Mouse (Mus musculus) hindbrain, embryonic 11.5 days (tissue): ENCODE measurements at regions not wholly inside any gene's neighbourhood (a gene's known extent, or its start where the extent isn't known, plus 50 kb on each side); places are given as distances from the start of the nearest gene placed in this dataset.

Source experiments
- ATAC-seq: fragments of 200-750 bp; cut with Nextera tagmentation; 2 replicates; pipeline ENCODE4 v1.8.0; 2017; ENCODE audit warnings: mild to moderate bottlenecking, moderate TSS enrichment, moderate library complexity; ENCODE audit not compliant: low FRiP score
- DNase-seq: peaks from one replicate; pipeline ENCODE4 v3.0.0-alpha.2; 2015; ENCODE audit warnings: low spot score
- H3K27ac ChIP-seq: fragments of 300-500 bp; sonication (generic); 2 replicates; pipeline ENCODE4 v1.5.1; 2014; ENCODE audit warnings: mild to moderate bottlenecking, low read depth, low read length
- H3K27me3 ChIP-seq: fragments of 300-500 bp; sonication (generic); 2 replicates; pipeline ENCODE4 v1.6.1; 2014; ENCODE audit warnings: mild to moderate bottlenecking, low read length, moderate library complexity, mixed read lengths; ENCODE audit not compliant: control insufficient read depth, insufficient read depth
- H3K36me3 ChIP-seq: fragments of 300-500 bp; sonication (generic); 2 replicates; pipeline ENCODE4 v1.6.1; 2014; ENCODE audit warnings: mild to moderate bottlenecking, low read length, moderate library complexity, mixed read lengths; ENCODE audit not compliant: control insufficient read depth, insufficient read depth
- H3K4me1 ChIP-seq: fragments of 300-500 bp; sonication (generic); replicated peaks from 2 replicates; pipeline ENCODE4 v1.6.1; 2014; ENCODE audit warnings: low read length, mixed read lengths; ENCODE audit not compliant: control insufficient read depth, insufficient read depth
- H3K4me2 ChIP-seq: fragments of 300-500 bp; sonication (generic); replicated peaks from 2 replicates; pipeline ENCODE4 v1.6.1; 2014; ENCODE audit warnings: mild to moderate bottlenecking, low read depth, low read length
- H3K4me3 ChIP-seq: fragments of 300-500 bp; sonication (generic); 2 replicates; pipeline ENCODE4 v1.5.1; 2014; ENCODE audit warnings: low read depth, low read length
- H3K9ac ChIP-seq: fragments of 300-500 bp; sonication (generic); 2 replicates; pipeline ENCODE4 v1.6.1; 2014; ENCODE audit warnings: low read depth, low read length
- H3K9me3 ChIP-seq: fragments of 300-500 bp; sonication (generic); 2 replicates; pipeline ENCODE4 v1.6.1; 2016; ENCODE audit warnings: low read length; ENCODE audit not compliant: control insufficient read depth
- WGBS: fragments of 180-500 bp; shearing (Covaris S2); extraction: QIAGEN DNeasy Blood & Tissue Kit; methylation state at CpG from one replicate; pipeline ENCODE4 v1.1.7; 2014; 5-methylcytosine and 5-hydroxymethylcytosine counted together

DNA sequence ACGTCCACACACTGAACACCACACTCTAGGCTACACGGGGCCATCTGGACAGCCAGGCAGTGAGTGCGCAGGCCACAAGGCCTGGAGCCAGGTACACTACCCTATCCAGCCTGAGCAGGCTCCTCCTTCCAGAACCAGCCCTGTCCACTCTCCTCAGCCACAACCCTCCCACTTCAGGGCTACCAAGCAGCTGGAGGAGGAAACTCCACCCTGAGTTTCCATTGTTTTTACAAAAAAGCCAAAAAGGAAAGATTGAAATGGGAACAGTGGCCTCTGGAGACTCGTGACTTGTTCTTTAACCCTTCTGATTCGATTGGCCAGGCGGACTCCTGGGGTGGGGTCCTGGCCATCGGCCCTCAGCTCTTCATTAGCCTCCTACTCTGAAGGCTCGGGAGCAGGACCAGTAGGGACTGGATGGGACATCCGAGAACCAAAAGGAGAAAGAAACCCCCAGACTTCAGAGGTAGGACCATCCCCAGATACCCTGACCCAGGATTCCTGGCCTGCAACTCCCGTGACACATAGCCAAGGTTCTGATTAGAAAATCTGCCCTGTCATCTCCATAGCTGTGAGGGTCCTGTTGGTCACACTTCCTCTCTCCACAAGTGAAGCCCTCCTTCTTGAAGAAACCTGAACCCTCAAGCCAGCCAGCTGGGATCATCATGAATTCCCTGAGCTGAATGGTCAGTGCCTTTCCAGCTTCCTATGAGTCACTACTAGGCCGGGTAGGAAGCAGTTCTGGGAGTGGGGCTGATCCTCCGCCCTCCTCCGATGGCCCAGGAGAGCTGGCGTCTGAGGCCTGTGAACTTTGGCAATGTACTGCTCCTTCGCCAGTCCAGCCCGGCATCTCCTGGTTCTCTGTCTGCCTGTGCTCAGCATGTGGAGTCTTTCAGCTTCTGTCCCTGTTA is 73.6 kb downstream of the Gm11733 start:
- H3K9ac ChIP-seq: no peak overlapping the region
- ATAC-seq (no peak), DNase-seq (no peak)
- H3K4me1 ChIP-seq: no peaks in the 10 kb centered on the region
- H3K36me3 ChIP-seq: no peaks in the 10 kb centered on the region
- 85% methylated on average over 16 of the region's 16 CpGs for WGBS
- H3K4me2 ChIP-seq: no peak overlapping the region
- H3K4me3 ChIP-seq: no peak overlapping the region
- H3K9me3 ChIP-seq: no peaks in the 10 kb centered on the region
- no peaks in the 10 kb centered on the region for H3K27me3 ChIP-seq
- H3K27ac ChIP-seq: no peak overlapping the region

DNA sequence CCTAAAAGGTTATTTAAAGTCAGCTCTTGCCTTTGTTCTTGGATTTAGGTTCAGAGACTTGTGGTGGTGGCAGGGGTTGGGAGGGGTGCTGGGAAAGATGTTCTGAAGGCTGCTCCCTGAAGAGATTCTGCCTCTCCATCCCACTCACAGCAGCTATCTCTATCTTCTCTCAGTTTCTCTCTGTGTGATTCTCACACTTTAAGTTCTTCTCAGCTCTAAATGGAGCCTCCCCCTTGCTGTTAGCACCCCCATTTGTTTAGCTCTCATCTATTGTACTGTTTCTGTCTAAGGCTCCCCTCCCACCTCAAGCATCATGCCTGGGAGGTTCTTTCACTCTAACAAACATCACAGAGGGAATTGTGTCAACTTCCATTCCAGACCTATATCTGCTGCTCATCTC is 75.7 kb downstream of the Gm11733 start:
- ATAC-seq: no peak
- no peak overlapping the region for H3K4me3 ChIP-seq
- H3K36me3 ChIP-seq: no peaks in the 10 kb centered on the region
- no peak for DNase-seq
- H3K9ac ChIP-seq: no peak overlapping the region
- no peak overlapping the region for H3K4me2 ChIP-seq
- no peaks in the 10 kb centered on the region for H3K9me3 ChIP-seq
- no peak overlapping the region for H3K27ac ChIP-seq
- no peaks in the 10 kb centered on the region for H3K27me3 ChIP-seq
- H3K4me1 ChIP-seq: no peaks in the 10 kb centered on the region

GRCm38 (mm10) chr11:117567961-117568605 is 83.9 kb downstream of the Gm11733 start:
- H3K4me2 ChIP-seq: no peak overlapping the region
- 88% methylated on average over 9 of the region's 9 CpGs for WGBS
- DNase-seq (no peak), ATAC-seq (no peak)
- no peak overlapping the region for H3K9ac ChIP-seq
- H3K27me3 ChIP-seq: no peaks in the 10 kb centered on the region
- no peak overlapping the region for H3K27ac ChIP-seq
- H3K4me3 ChIP-seq: no peak overlapping the region
- H3K36me3 ChIP-seq: no peaks in the 10 kb centered on the region
- no peaks in the 10 kb centered on the region for H3K9me3 ChIP-seq
- no peaks in the 10 kb centered on the region for H3K4me1 ChIP-seq

- 88% methylated on average over 9 of the region's 9 CpGs for WGBS
- Histone ChIP-seq H3K4me3 (no peak overlapping the region), H3K9me3 (no peaks in the 10 kb centered on the region), H3K4me2 (no peak overlapping the region), H3K36me3 (no peaks in the 10 kb centered on the region), H3K9ac (no peak overlapping the region), H3K4me1 (no peaks in the 10 kb centered on the region), H3K27me3 (no peaks in the 10 kb centered on the region), H3K27ac (no peak overlapping the region)
- ATAC-seq (no peak), DNase-seq (no peak)
Measured at GRCm38 (mm10) chr11:117568606-117568991, 84.4 kb downstream of the Gm11733 start.

- no peak for ATAC-seq
- no peak overlapping the region for H3K4me3 ChIP-seq
- no peak overlapping the region for H3K27ac ChIP-seq
- no peaks in the 10 kb centered on the region for H3K9me3 ChIP-seq
- no peaks in the 10 kb centered on the region for H3K27me3 ChIP-seq
- H3K9ac ChIP-seq: no peak overlapping the region
- DNase-seq: no peak
- no peaks in the 10 kb centered on the region for H3K36me3 ChIP-seq
- no peaks in the 10 kb centered on the region for H3K4me1 ChIP-seq
- 80% methylated on average over 8 of the region's 8 CpGs for WGBS
- H3K4me2 ChIP-seq: no peak overlapping the region
Measured at GRCm38 (mm10) chr11:117569566-117570101, 84.5 kb upstream of the Tnrc6c start.

GRCm38 (mm10) chr11:117571858-117572257 is 82.2 kb upstream of the Tnrc6c start:
- 89% methylated on average over 3 of the region's 3 CpGs for WGBS
- Histone ChIP-seq H3K36me3 (no peaks in the 10 kb centered on the region), H3K4me2 (no peak overlapping the region), H3K9me3 (no peaks in the 10 kb centered on the region), H3K27me3 (no peaks in the 10 kb centered on the region), H3K4me1 (no peaks in the 10 kb centered on the region), H3K4me3 (no peak overlapping the region), H3K9ac (no peak overlapping the region), H3K27ac (no peak overlapping the region)
- ATAC-seq (no peak), DNase-seq (no peak)

DNA sequence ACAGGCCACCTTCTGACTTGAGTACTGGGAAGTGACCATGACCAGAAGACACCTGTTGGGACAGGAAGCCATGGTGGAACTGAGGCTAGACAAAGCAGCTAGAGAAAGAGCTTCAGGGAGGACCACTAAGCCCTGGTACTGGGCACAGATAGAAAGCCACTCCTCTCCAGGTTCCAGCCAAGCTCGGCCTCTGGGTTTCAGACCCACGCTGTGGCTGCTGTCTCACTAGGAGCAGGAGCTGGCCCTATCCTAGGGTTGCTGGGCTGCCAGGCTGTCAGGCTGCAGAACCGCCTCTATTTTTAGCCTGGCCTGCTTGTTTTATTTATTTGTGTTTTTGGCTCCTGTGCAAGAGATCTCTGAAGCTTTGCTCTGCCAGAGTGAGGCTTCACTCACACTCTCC is 79.4 kb upstream of the Tnrc6c start:
- no peak overlapping the region for H3K27ac ChIP-seq
- no peak for ATAC-seq
- H3K36me3 ChIP-seq: no peaks in the 10 kb centered on the region
- no peak for DNase-seq
- H3K4me1 ChIP-seq: no peaks in the 10 kb centered on the region
- no peak overlapping the region for H3K4me2 ChIP-seq
- H3K4me3 ChIP-seq: no peak overlapping the region
- H3K9me3 ChIP-seq: no peaks in the 10 kb centered on the region
- 85% methylated on average over 3 of the region's 3 CpGs for WGBS
- H3K9ac ChIP-seq: no peak overlapping the region
- H3K27me3 ChIP-seq: no peaks in the 10 kb centered on the region

DNA sequence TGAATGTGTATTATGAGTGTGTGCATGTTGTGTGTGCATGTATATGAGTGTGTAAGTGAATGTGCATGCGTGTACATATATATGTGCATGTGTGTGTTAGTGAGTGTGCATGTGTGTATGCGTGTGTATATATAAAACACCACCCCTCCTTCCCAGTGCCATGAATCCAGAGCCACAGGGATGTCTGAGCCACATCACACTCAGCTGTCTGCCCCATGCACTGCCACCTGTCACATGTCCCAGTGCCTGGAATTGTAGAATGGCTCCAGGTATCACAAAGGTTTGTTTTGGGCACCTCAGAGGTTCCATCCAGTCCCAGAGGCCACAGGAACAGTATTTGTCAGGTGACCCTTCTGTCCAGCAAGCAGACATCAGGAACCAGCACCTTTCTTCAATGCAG is 75.0 kb upstream of the Tnrc6c start:
- no peak overlapping the region for H3K27ac ChIP-seq
- no peak overlapping the region for H3K4me3 ChIP-seq
- H3K36me3 ChIP-seq: no peaks in the 10 kb centered on the region
- DNase-seq (no peak), ATAC-seq (no peak)
- no peaks in the 10 kb centered on the region for H3K4me1 ChIP-seq
- 93% methylated on average over 2 of the region's 2 CpGs for WGBS
- no peak overlapping the region for H3K9ac ChIP-seq
- no peaks in the 10 kb centered on the region for H3K27me3 ChIP-seq
- H3K4me2 ChIP-seq: no peak overlapping the region
- H3K9me3 ChIP-seq: no peaks in the 10 kb centered on the region

DNA sequence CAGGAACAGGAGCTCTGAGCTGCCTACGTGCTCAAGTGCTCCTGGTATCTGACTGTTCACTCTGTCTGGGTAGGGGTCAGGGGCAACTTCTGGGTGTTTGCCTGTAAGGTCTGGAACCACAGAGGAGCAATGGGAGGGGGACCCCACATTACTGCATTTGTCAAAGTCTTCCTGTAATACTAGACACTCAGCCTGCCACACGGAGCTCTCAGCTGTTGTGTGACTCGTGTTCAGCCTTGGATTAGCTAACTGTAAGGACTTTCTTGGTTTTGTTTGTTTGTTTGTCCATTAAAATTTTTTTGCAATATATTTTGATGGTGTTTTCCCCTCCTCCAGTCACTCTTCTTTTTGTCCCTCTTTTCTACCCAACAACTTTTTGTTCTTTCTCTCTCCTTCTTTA is 74.4 kb upstream of the Tnrc6c start:
- Histone ChIP-seq H3K27ac (no peak overlapping the region), H3K4me3 (no peak overlapping the region), H3K36me3 (no peaks in the 10 kb centered on the region), H3K9me3 (no peaks in the 10 kb centered on the region), H3K9ac (no peak overlapping the region), H3K27me3 (no peaks in the 10 kb centered on the region), H3K4me1 (no peaks in the 10 kb centered on the region), H3K4me2 (no peak overlapping the region)
- 60% methylated on average over 3 of the region's 3 CpGs for WGBS
- ATAC-seq (no peak), DNase-seq (no peak)
